Mouse (Mus musculus): ENCODE results near the gene Inpp4b. TPM values are rescaled to one million over a fixed set of nuclear protein-coding genes. Genes with fewer than 3 reads are reported as not detected.

Gene Inpp4b
- polyA plus RNA-seq, 1 experiment from 2014 or later, result 14.1 TPM

GRCm38 (mm10) chr8:81856120-81856519, 513.8 kb downstream of the Inpp4b start:
- no peaks in the 10 kb centered on the region; the same call in 1 of the 2 replicates for H3K4me1 ChIP-seq
- no peaks in the 10 kb centered on the region for H3K27me3 ChIP-seq
- H3K4me3 ChIP-seq, result no peak overlapping the region
- no peaks in the 10 kb centered on the region for H3K9me3 ChIP-seq
- ATAC-seq (ENCODE audit: insufficient number of reproducible peaks, insufficient read depth, low FRiP score, low TSS enrichment, low read depth), result no peak
- no peak overlapping the region for H3K4me2 ChIP-seq
- H3K27ac ChIP-seq, result no peak overlapping the region
- WGBS, result 53% methylated on average over 4 of the region's 4 CpGs
- no peak overlapping the region for H3K9ac ChIP-seq
- no peaks in the 10 kb centered on the region for H3K36me3 ChIP-seq

- Histone ChIP-seq H3K36me3 (no peaks in the 10 kb centered on the region), H3K9ac (no peak overlapping the region), H3K4me3 (no peak overlapping the region), H3K9me3 (no peaks in the 10 kb centered on the region), H3K4me1 (no peaks in the 10 kb centered on the region; the same call in 1 of the 2 replicates), H3K4me2 (no peak overlapping the region), H3K27ac (no peak overlapping the region), H3K27me3 (no peaks in the 10 kb centered on the region)
- no peak for ATAC-seq (ENCODE audit: insufficient number of reproducible peaks, insufficient read depth, low FRiP score, low TSS enrichment, low read depth)
- 38% methylated on average over 6 of the region's 6 CpGs for WGBS
Observed at GRCm38 (mm10) chr8:81856608-81857007, 514.3 kb downstream of the Inpp4b start.

GRCm38 (mm10) chr8:81858393-81858792, 516.0 kb downstream of the Inpp4b start:
- H3K36me3 ChIP-seq, result no peaks in the 10 kb centered on the region
- no peaks in the 10 kb centered on the region for H3K27me3 ChIP-seq
- WGBS, result 88% methylated on average over 4 of the region's 4 CpGs
- no peaks in the 10 kb centered on the region; the same call in 1 of the 2 replicates for H3K4me1 ChIP-seq
- no peak for ATAC-seq (ENCODE audit: insufficient number of reproducible peaks, insufficient read depth, low FRiP score, low TSS enrichment, low read depth)
- no peak overlapping the region for H3K4me2 ChIP-seq
- no peak overlapping the region for H3K27ac ChIP-seq
- no peaks in the 10 kb centered on the region for H3K9me3 ChIP-seq
- no peak overlapping the region for H3K4me3 ChIP-seq
- H3K9ac ChIP-seq, result no peak overlapping the region

GRCm38 (mm10) chr8:81859805-81860204, 517.4 kb downstream of the Inpp4b start:
- Histone ChIP-seq H3K36me3 (no peaks in the 10 kb centered on the region), H3K9me3 (no peaks in the 10 kb centered on the region), H3K27me3 (no peaks in the 10 kb centered on the region), H3K4me2 (no peak overlapping the region), H3K9ac (no peak overlapping the region), H3K4me3 (no peak overlapping the region), H3K4me1 (no peaks in the 10 kb centered on the region; the same call in 1 of the 2 replicates), H3K27ac (no peak overlapping the region)
- 62% methylated on average over 1 of the region's 1 CpGs for WGBS
- no peak for ATAC-seq (ENCODE audit: insufficient number of reproducible peaks, insufficient read depth, low FRiP score, low TSS enrichment, low read depth)

GRCm38 (mm10) chr8:81861311-81861710, 519.0 kb downstream of the Inpp4b start:
- Histone ChIP-seq H3K4me3 (no peak overlapping the region), H3K27me3 (no peaks in the 10 kb centered on the region), H3K4me1 (peaks cover 5% of the 10 kb centered on the region; the same call in 1 of the 2 replicates), H3K27ac (no peak overlapping the region), H3K9ac (no peak overlapping the region), H3K4me2 (no peak overlapping the region), H3K9me3 (no peaks in the 10 kb centered on the region), H3K36me3 (no peaks in the 10 kb centered on the region)
- ATAC-seq (ENCODE audit: insufficient number of reproducible peaks, insufficient read depth, low FRiP score, low TSS enrichment, low read depth), result no peak
- WGBS, result 94% methylated on average over 8 of the region's 8 CpGs

GRCm38 (mm10) chr8:81862738-81863137, 520.4 kb downstream of the Inpp4b start:
- Histone ChIP-seq H3K4me3 (no peak overlapping the region), H3K36me3 (no peaks in the 10 kb centered on the region), H3K27me3 (no peaks in the 10 kb centered on the region), H3K27ac (no peak overlapping the region), H3K9ac (no peak overlapping the region), H3K4me2 (no peak overlapping the region), H3K4me1 (0 out of 2 replicates have a peak, but pooled peaks cover 10% of the 10 kb centered on the region), H3K9me3 (no peaks in the 10 kb centered on the region)
- no peak for ATAC-seq (ENCODE audit: insufficient number of reproducible peaks, insufficient read depth, low FRiP score, low TSS enrichment, low read depth)

GRCm38 (mm10) chr8:81864318-81864717, 522.0 kb downstream of the Inpp4b start:
- Histone ChIP-seq H3K9ac (no peak overlapping the region), H3K27ac (no peak overlapping the region), H3K4me1 (0 out of 2 replicates have a peak, but pooled peaks cover 10% of the 10 kb centered on the region), H3K4me3 (no peak overlapping the region), H3K4me2 (no peak overlapping the region), H3K27me3 (no peaks in the 10 kb centered on the region), H3K9me3 (no peaks in the 10 kb centered on the region), H3K36me3 (no peaks in the 10 kb centered on the region)
- ATAC-seq (ENCODE audit: insufficient number of reproducible peaks, insufficient read depth, low FRiP score, low TSS enrichment, low read depth), result no peak
- WGBS, result 87% methylated on average over 2 of the region's 2 CpGs

- Histone ChIP-seq H3K27me3 (no peaks in the 10 kb centered on the region), H3K36me3 (no peaks in the 10 kb centered on the region), H3K4me2 (no peak overlapping the region), H3K4me3 (no peak overlapping the region), H3K9ac (no peak overlapping the region), H3K4me1 (0 out of 2 replicates have a peak, but pooled peaks cover 10% of the 10 kb centered on the region), H3K27ac (no peak overlapping the region), H3K9me3 (no peaks in the 10 kb centered on the region)
- ATAC-seq (ENCODE audit: insufficient number of reproducible peaks, insufficient read depth, low FRiP score, low TSS enrichment, low read depth), result no peak
- WGBS, result 58% methylated on average over 3 of the region's 3 CpGs
Observed at GRCm38 (mm10) chr8:81865664-81866063, 523.3 kb downstream of the Inpp4b start.

- Histone ChIP-seq H3K27me3 (no peaks in the 10 kb centered on the region), H3K4me3 (no peak overlapping the region), H3K9ac (no peak overlapping the region), H3K4me2 (no peak overlapping the region), H3K9me3 (no peaks in the 10 kb centered on the region), H3K36me3 (no peaks in the 10 kb centered on the region), H3K27ac (no peak overlapping the region), H3K4me1 (0 out of 2 replicates have a peak, but pooled peaks cover 10% of the 10 kb centered on the region)
- 13% methylated on average over 3 of the region's 3 CpGs for WGBS
- no peak for ATAC-seq (ENCODE audit: insufficient number of reproducible peaks, insufficient read depth, low FRiP score, low TSS enrichment, low read depth)
Observed at GRCm38 (mm10) chr8:81867020-81867419, 524.7 kb downstream of the Inpp4b start.

- Histone ChIP-seq H3K27me3 (no peaks in the 10 kb centered on the region), H3K4me1 (0 out of 2 replicates have a peak, but pooled peaks cover 13% of the 10 kb centered on the region), H3K9ac (no peak overlapping the region), H3K27ac (no peak overlapping the region), H3K4me3 (no peak overlapping the region), H3K36me3 (no peaks in the 10 kb centered on the region), H3K9me3 (no peaks in the 10 kb centered on the region), H3K4me2 (no peak overlapping the region)
- no peak for ATAC-seq (ENCODE audit: insufficient number of reproducible peaks, insufficient read depth, low FRiP score, low TSS enrichment, low read depth)
- 87% methylated on average over 2 of the region's 2 CpGs for WGBS
Observed at GRCm38 (mm10) chr8:81870466-81870865, 528.1 kb downstream of the Inpp4b start.

- no peak for ATAC-seq (ENCODE audit: insufficient number of reproducible peaks, insufficient read depth, low FRiP score, low TSS enrichment, low read depth)
- Histone ChIP-seq H3K4me3 (no peak overlapping the region), H3K27ac (no peak overlapping the region), H3K9me3 (no peaks in the 10 kb centered on the region), H3K4me2 (no peak overlapping the region), H3K27me3 (no peaks in the 10 kb centered on the region), H3K9ac (no peak overlapping the region), H3K4me1 (0 out of 2 replicates have a peak, but pooled peaks cover 4% of the 10 kb centered on the region), H3K36me3 (no peaks in the 10 kb centered on the region)
- 70% methylated on average over 3 of the region's 3 CpGs for WGBS
Observed at GRCm38 (mm10) chr8:81880071-81880470, 537.7 kb downstream of the Inpp4b start.

- no peaks in the 10 kb centered on the region for H3K36me3 ChIP-seq
- H3K9me3 ChIP-seq, result no peaks in the 10 kb centered on the region
- ATAC-seq (ENCODE audit: insufficient number of reproducible peaks, insufficient read depth, low FRiP score, low TSS enrichment, low read depth), result no peak
- 83% methylated on average over 5 of the region's 5 CpGs for WGBS
- no peak overlapping the region for H3K9ac ChIP-seq
- H3K4me1 ChIP-seq, result 0 out of 2 replicates have a peak, but pooled peaks cover 4% of the 10 kb centered on the region
- no peak overlapping the region for H3K4me3 ChIP-seq
- H3K27me3 ChIP-seq, result no peaks in the 10 kb centered on the region
- no peak overlapping the region for H3K4me2 ChIP-seq
- H3K27ac ChIP-seq, result no peak overlapping the region
Observed at GRCm38 (mm10) chr8:81884195-81884594, 541.8 kb downstream of the Inpp4b start.
